16 mouse cellular contexts compared by ENCODE assay signal in genomic region chr5:86029820-86030219, GRCm38 (mm10).
"Had no signal": no experiment of that assay in that cellular context is flagged by ENCODE, and none has a peak within 500 bp of the region (broad histone marks: within the 10 kb centered on the region; RNA-seq: fewer than 3 reads in every experiment).

No protein-coding gene starts in this region.

- H3K4me1 ChIP-seq: kidney, embryonic 15.5 days; limb, embryonic 10.5 days; limb, embryonic 13.5 days; liver, embryonic 12.5 days; liver, embryonic 15.5 days; lung, embryonic 15.5 days had no signal

- H3K4me3 ChIP-seq: kidney, embryonic 15.5 days; limb, embryonic 10.5 days; limb, embryonic 13.5 days; liver, embryonic 12.5 days; liver, embryonic 15.5 days; lung, embryonic 15.5 days had no signal

- ATAC-seq: liver, embryonic 12.5 days had no signal

- DNase-seq: kidney, adult 8-10 months; kidney, postnatal 10 days; kidney, postnatal 4 days; liver; lung, adult 18-20 months; lung, postnatal 14 days; lung, postnatal 4 days; midbrain, embryonic 14.5 days; thymus, postnatal 25 days had no signal

- H3K27me3 ChIP-seq: kidney, embryonic 15.5 days; limb, embryonic 13.5 days; liver, embryonic 12.5 days; liver, embryonic 15.5 days; lung, embryonic 15.5 days had no signal

- H3K9ac ChIP-seq: kidney, embryonic 15.5 days; limb, embryonic 13.5 days; liver, embryonic 12.5 days; liver, embryonic 15.5 days; lung, embryonic 15.5 days had no signal

- H3K27ac ChIP-seq: kidney, embryonic 15.5 days; limb, embryonic 10.5 days; limb, embryonic 13.5 days; liver, embryonic 12.5 days; liver, embryonic 15.5 days; lung, embryonic 15.5 days had no signal

- H3K4me2 ChIP-seq: kidney, embryonic 15.5 days; limb, embryonic 13.5 days; liver, embryonic 12.5 days; liver, embryonic 15.5 days; lung, embryonic 15.5 days; midbrain, embryonic 11.5 days had no signal

- H3K9me3 ChIP-seq: kidney, embryonic 15.5 days; limb, embryonic 10.5 days; limb, embryonic 13.5 days; liver, embryonic 12.5 days; liver, embryonic 15.5 days; lung, embryonic 15.5 days had no signal
